In the genomic region with DNA sequence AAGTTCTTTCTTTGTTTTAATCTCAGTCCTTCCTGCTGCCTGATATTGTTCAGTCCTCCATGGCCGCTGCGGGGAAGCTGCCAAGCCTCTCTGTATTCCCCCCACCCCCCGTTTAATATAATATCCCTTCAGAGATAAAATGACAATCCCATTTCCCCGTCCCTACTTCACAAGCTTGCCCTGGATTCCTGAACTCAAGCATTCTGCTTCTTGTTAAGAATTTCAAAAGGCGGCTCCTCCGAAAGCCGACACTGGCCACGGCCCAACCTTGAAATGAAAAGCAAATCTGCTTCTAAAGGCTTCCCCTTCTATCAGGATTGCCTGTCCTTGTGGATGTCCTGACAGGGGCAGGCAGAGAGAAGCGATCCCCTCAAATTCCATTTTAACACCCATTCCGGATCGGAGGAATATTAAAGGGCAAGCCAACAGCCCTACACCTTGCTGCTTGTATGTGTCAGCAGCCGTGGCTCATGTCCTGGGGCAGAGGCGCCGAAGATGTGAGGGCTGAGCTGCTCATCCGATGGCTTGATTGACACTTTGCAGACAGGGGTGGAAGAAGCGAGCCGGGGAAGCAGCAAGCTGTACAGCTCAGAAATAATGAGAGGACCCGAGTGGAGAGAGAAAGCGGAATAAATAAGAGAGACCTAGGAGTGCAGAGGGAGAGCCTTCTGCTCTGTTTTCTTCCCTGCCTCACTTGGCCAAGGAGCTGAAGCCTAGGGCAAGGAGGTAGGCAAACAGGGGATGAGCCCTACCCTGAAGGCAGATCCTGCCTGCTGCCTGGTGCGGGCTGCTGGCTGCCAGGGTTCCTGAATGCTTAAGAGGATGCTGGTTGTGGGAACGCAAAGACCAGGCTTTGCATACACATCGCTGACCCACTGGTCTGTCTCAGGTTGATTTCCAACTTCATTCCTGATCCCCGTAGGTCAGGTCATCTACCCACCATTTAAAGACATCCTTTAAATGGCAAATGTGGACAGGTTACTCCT, we compare ENCODE assay signal across 9 mouse cellular contexts. TPM values are rescaled to one million over a fixed set of nuclear protein-coding genes. Genes with fewer than 3 reads are reported as not detected.
A peak's percentile ranks its signal among the peaks of the same experiment; 100 is the strongest.
DNase-seq lines count a peak whose midpoint lies in the region; ATAC-seq and TF ChIP-seq lines count a peak whose summit lies in the region.
"Had no signal": no experiment of that assay in that cellular context is flagged by ENCODE, and none has a peak within 500 bp of the region (broad histone marks: within the 10 kb centered on the region; RNA-seq: fewer than 3 reads in every experiment).

No protein-coding gene starts in this region.

- no peaks in the 10 kb centered on the region for H3K36me3 ChIP-seq in hindbrain, embryonic 13.5 days
- H3K36me3 ChIP-seq in neural tube, embryonic 14.5 days (ENCODE audit: control insufficient read depth, insufficient read depth, low read length) = no peaks in the 10 kb centered on the region

- ATAC-seq in hindbrain, embryonic 13.5 days (ENCODE audit: low FRiP score) = no peak
- no peak for ATAC-seq in neural tube, embryonic 14.5 days (ENCODE audit: low read depth)

- WGBS in hindbrain, embryonic 13.5 days = 9% methylated on average over 23 of the region's 23 CpGs
- 20% methylated on average over 23 of the region's 23 CpGs for WGBS in neural tube, embryonic 14.5 days

- no peak for TF ChIP-seq CTCF in left cerebral cortex, adult 2 months (IDR thresholded peaks at IDR 0.05)

- H3K27ac ChIP-seq in left cerebral cortex, adult 2 months = peak overlapping the region; percentile 66
- H3K27ac ChIP-seq in hindbrain, embryonic 13.5 days = peak overlapping the region; percentile 85
- peak overlapping the region; percentile 80 for H3K27ac ChIP-seq in neural tube, embryonic 14.5 days (ENCODE audit: low read depth, low read length)

- intact Hi-C loops in left cerebral cortex, adult 2 months (cut with DNase I) = loop anchor here (5.0 kb wide), 1 partner anchor 35 kb away; a partner anchor contains a TSS
- intact Hi-C loops in left cerebral cortex, postnatal 25 days (cut with DNase I) = no loop called here

- H3K4me3 ChIP-seq in left cerebral cortex, adult 2 months = peak overlapping the region; percentile 42
- peak overlapping the region; percentile 7; the same call in 1 of the 2 replicates for H3K4me3 ChIP-seq in hindbrain, embryonic 13.5 days
- no peak overlapping the region for H3K4me3 ChIP-seq in neural tube, embryonic 14.5 days (ENCODE audit: low read depth, low read length)
- H3K4me3 ChIP-seq: myocyte had no signal

- H3K9me3 ChIP-seq in hindbrain, embryonic 13.5 days = no peaks in the 10 kb centered on the region
- no peaks in the 10 kb centered on the region for H3K9me3 ChIP-seq in neural tube, embryonic 14.5 days (ENCODE audit: control insufficient read depth, low read length)

- peak overlapping the region; percentile 62 for H3K9ac ChIP-seq in hindbrain, embryonic 13.5 days
- H3K9ac ChIP-seq in neural tube, embryonic 14.5 days (replicated peaks; ENCODE audit: low read depth, low read length) = peak overlapping the region; percentile 37; the same call in 1 of the 2 replicates

- peaks cover 79% of the 10 kb centered on the region for H3K4me1 ChIP-seq in hindbrain, embryonic 13.5 days (replicated peaks)
- peaks cover 48% of the 10 kb centered on the region for H3K4me1 ChIP-seq in neural tube, embryonic 14.5 days (ENCODE audit: control insufficient read depth, insufficient read depth, low read length)

- peak overlapping the region; percentile 41 for H3K4me2 ChIP-seq in hindbrain, embryonic 13.5 days
- H3K4me2 ChIP-seq in neural tube, embryonic 14.5 days (ENCODE audit: low read depth, low read length) = peak overlapping the region; percentile 22

- H3K27me3 ChIP-seq in hindbrain, embryonic 13.5 days = peaks cover 21% of the 10 kb centered on the region
- H3K27me3 ChIP-seq in neural tube, embryonic 14.5 days (ENCODE audit: control insufficient read depth, insufficient read depth, low read length) = no peaks in the 10 kb centered on the region; the same call in 1 of the 2 replicates

- peak in 1 of 2 experiments; percentile 36 for DNase-seq in left cerebral cortex, adult 2 months (ENCODE audit: extremely low spot score in 1 of 2, low spot score in 2 of 2)
- DNase-seq in left cerebral cortex, postnatal 25 days (ENCODE audit: low spot score in 2 of 2) = no peak
- peak; percentile 45 for DNase-seq in embryo, embryonic 10.5 days (ENCODE audit: low spot score)
- no peak for DNase-seq in spleen, postnatal 10 days (ENCODE audit: low spot score in 2 of 2)
- no peak for DNase-seq in kidney, postnatal 14 days
- DNase-seq in liver = no peak

RNA-seq across cellular contexts. Expression of a gene that starts 3.2 kb away (rescaled TPM):
- 1 to 10 TPM in 1 of 2 experiments, under 1 TPM in 1; 0.70 to 1.3 TPM for total RNA-seq in left cerebral cortex, adult 2 months (2021)
- total RNA-seq in left cerebral cortex, postnatal 25 days (2021) = under 1 TPM; 0.69 to 0.96 TPM
- 4.2 and 6.6 TPM in 2 replicates for polyA plus RNA-seq in hindbrain, embryonic 13.5 days (2015; fragmentation: Nextera tagmentation; extraction: Ambion mirVana)
- 4.6 and 6.7 TPM in 2 replicates for polyA plus RNA-seq in neural tube, embryonic 14.5 days (2014; fragmentation: Nextera tagmentation; extraction: Ambion mirVana)
- polyA plus RNA-seq: myocyte had no signal

RNA-seq across cellular contexts. Expression of a gene that starts 33.5 kb away (rescaled TPM):
- 100 to 1,000 TPM; 127 to 157 TPM for total RNA-seq in left cerebral cortex, adult 2 months (2021)
- 100 to 1,000 TPM; 145 to 168 TPM for total RNA-seq in left cerebral cortex, postnatal 25 days (2021)
- 112 and 121 TPM in 2 replicates for polyA plus RNA-seq in hindbrain, embryonic 13.5 days (2015; fragmentation: Nextera tagmentation; extraction: Ambion mirVana)
- polyA plus RNA-seq in neural tube, embryonic 14.5 days (2014; fragmentation: Nextera tagmentation; extraction: Ambion mirVana) = 121 and 145 TPM in 2 replicates
- polyA plus RNA-seq: myocyte had no signal
